Mouse (Mus musculus) adrenal gland, postnatal 10 days (tissue): ENCODE data around the gene Slc1a2. TPM values are rescaled to one million over a fixed set of nuclear protein-coding genes. Genes with fewer than 3 reads are reported as not detected.

Source experiments
- DNase-seq: peaks from one replicate; pipeline ENCODE4 v3.0.0; 2021; ENCODE audit warnings: mixed read lengths
- total RNA-seq, 2 experiments: library from RNA; stranded (reverse); gene quantifications; 2 replicates each; pipeline ENCODE4 v1.2.3; 2021

The Slc1a2 gene
- total RNA-seq, 2 experiments from 2014 or later = 0.61 to 1.4 TPM

DNA sequence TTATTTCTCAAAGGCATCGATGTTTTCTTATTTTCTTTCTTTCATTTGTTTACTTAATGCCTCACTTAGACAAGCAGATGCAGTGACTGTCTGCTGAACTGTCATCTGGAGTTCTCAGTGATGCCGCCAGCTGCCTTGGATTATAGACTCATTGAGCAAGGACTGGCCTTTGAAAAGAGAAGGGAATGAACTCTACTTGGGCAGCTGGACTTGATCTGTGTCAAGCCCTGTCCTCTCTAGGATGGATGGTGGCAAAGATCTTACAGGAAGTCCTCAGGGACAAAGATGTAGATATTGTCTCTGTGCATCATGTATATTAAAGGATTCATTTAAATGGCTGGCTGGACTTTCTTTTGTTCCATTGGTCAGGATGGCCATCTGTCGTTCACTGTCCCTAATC is 5.4 kb downstream of the Slc1a2 start:
- DNase-seq = no peak

DNA sequence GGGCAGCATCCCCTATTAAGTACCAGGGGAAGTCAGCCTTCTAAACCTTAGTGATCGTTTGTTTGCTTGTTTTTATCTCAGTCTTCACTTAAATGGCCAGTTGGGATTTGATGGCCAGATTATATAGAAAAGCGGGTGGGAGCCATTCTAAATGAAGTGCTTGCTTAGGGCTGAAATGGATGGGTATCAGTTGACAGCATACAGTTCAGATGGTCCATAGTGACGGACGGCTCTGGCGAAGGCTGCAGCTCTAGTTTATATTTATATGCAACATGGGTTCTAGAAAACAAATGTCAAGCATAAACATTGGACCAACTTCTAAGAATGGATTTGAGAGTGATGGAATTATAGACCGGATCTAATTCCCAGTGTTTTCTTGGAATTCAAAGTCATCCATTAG is 9.5 kb downstream of the Slc1a2 start:
- no peak for DNase-seq

DNA sequence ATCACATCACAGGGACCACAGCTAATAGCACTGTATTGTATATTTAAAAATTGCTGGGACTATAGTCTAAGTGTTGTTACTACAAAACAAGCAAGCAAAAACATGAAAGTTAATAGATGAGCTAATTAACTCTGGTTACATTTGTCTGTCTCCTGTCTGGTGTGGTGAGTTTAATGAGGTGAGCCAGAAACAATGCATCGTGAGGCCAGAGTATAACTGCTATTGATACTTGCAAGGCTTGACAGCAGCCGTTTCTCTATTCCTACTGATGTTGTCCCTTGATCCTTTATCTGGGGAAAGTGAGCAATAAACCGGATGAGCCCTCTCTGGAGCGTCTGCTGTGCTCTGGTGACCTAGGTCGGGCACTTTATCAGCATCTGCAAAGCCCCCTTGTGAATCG is 11.1 kb downstream of the Slc1a2 start:
- no peak for DNase-seq

DNA sequence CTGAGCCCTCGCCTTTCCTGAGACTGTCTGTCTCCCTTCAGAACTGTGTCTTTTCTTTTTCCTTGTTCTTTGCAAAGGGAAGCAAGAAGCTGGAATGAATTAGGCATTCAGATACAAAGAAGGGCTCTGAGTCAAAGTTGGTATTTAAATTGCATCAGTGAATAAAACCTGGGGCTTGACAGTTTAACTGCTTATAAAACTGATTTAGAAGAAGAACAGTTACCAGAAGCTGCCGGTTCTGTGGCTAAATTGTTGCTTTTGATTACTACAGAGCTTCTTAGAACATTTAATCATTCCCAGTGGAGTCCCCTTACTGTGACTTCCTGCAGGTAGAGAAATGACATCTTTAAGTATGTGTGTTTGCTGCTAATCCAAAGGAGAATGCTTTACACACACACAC is 16.1 kb downstream of the Slc1a2 start:
- DNase-seq = no peak

DNA sequence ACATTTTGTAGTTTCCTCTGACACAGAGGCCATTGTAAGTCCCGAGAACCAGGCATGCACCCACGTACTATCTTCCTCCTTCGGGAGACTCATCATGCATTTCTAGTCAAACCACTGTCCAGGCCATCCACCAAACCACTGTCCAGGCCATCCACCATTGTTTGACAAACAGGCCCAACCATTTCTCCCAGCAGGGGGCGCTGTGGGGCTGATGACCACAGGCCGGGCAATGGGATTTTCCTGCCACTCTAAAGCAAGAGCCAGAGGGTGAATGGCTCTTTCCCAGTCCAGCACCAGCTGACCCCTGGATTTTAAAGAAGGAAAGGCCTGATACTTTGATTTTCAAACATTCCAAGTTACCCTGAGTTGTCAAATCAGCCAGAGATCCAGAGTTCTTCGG is 16.8 kb downstream of the Slc1a2 start:
- DNase-seq = peak; percentile 80

DNA sequence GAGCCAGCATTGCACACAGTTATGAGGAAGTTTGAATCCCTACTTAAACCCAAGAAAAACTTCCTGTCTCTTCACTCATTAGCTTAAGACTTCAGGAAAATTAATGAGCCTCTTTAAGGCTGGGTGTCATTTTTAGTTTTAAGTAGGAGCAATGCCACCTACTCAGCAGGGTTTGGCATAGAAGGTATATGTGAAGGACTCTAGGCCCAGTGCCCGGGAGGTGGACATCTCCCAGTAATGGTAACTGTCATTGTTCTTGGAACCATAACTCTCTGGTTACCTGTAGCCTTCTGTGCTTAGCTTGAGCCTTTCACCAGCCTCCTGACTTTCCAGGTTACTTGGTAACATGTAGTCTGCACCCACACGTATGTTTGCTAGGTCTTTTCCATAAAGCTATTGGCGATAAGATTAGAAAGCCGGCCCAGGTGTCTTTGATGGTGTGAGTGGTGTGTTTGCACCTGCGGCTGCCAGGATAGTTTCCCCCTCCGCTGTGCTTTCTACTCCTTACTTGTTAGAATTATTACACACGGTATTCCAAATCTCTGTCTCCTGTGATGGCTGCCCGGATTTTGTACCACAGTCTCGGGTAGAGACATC is 18.4 kb downstream of the Slc1a2 start:
- DNase-seq = no peak

DNA sequence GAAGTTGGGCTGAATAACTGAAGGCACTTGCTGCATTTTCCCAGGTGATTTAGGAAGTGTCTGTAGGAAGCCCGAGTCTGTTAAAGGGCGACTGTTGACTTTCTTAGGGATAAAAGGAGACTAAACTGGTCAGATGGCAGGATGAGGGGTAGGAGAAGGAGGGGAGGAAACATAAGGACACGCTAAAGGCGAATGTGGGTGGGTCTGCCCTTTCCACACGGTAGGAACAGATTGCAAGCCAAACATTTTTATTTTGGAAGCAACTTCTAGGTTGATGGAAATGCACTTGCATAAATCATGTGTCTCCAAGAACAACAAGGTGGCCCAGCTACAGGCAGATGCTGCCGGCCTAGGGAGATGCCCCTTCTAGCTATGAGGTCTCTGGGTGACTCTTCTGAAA is 18.9 kb downstream of the Slc1a2 start:
- no peak for DNase-seq

DNA sequence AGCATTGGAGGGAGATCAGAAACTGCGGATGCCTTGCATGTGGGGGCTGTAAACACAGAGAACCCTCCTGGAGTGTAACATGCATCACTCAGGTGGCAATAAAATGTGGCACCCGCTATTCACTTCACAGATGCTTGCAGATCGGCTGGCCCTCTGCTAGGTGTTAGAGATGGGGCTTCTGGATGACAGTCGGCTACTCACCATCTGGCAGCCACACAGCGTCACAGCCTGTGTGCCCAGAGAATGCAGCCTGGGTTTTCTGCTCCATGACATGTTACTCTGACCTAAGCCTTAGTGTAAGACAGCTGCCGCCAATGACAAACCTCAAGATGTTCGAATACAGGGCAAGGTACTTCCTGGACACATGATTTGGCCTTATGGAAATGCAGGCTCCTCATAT is 22.9 kb downstream of the Slc1a2 start:
- DNase-seq = no peak

DNA sequence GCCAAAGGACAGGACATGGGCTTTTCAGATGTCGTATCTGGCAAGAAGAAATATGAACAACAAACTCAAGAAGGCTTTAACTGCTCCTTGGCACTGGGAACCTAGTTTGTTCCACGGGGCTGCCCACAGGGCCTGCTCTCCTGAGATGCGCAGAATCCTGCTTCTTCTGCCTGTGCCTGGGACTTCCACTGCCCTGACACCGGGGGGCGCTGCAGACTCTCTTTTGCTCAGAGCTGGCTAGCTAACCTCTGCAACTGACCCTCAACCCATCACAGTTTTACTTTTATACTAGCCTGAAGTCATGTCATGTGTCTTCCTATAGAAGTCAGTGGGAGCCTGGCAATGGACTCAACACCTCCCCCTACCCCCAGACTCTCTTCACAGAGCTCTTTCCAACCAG is 23.7 kb downstream of the Slc1a2 start:
- DNase-seq = peak; percentile 75

DNA sequence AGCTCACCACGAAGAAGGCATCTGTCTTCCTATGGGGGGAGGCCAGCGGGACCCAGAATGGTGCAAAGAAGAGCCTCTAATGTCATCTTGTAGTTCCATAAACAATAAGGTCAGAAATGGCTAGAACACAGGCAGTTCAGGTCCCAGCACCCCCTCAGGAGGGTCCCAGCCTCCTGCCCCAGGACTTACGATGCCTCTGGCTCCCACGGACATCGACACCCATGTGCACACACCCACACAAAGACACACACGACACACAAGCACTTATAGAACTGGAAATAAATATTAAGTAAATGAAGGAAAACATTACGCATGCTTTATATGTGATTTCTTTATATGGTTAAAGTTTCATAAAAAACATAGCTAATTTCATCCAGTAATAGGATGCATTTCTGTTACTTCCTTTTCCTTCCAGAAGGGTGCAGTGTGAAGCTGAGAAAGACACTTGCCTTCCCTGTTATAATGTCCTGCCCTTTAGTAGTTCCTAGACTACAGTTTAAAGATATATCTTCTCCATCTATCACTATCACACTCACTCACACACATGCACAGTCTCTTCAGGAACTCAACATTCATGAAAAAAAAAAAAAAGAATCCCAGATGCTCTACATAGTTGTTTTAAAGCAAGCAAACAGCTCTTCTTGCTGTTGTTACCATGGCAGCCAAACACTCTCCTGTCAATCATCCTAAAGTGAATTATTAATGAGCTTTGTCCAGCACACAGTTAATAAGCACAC is 27.1 kb downstream of the Slc1a2 start:
- no peak for DNase-seq

DNA sequence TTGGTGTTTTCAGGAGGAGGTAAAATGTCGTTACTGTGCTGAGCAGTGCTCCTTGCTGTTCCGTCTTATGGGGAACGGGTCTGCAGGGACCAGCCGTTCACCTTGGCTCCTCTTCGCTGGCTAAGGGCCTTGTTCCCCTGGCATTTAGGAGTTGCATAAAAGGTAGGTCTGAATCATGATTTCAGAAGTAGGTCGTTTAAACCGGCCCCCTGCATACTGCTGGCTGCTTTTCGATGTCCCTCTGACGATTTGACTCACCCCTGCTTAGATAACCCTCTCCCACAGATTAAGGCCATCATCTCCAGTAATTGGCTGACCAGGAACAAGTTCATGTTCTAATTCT is 27.6 kb downstream of the Slc1a2 start:
- peak; percentile 10 for DNase-seq

DNA sequence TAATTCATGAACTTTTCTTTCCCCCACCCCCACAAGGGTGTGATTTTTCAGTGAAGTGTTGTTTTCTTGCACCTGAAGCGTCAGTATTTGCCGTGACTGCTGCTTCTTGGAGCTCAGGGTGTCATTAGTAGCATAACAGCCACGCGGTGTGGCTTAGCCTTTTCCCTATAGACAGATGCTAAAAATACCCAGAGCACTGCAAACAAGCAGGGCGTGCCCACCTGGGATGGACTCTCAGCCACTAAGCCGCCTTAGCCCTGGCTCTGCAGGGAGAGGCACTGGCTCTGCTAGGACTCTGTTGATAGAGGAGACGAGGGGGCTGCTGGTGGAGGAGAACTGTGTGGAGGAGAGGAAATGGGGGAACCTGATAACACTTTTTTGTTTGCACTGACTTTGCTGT is 35.1 kb downstream of the Slc1a2 start:
- no peak for DNase-seq

DNA sequence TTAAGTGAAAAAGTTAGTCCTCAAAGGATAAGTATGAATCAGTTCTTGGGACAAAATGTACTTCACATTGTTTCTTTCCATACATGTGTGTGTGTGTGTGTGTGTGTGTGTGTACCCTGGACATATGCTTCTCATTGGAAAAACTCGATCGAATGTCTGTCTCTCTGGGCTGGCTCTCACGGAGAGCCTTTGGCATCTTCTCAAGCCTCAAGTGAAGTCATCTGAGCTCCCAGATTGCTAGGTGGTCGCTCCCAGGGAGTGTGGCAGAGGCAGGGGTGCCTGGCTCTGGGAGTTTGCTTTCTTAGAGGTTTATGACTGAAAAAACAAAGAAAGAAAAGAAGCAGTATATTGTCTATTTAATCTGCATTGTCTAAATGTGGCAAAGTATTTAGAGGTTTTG is 36.3 kb downstream of the Slc1a2 start:
- DNase-seq = no peak

DNA sequence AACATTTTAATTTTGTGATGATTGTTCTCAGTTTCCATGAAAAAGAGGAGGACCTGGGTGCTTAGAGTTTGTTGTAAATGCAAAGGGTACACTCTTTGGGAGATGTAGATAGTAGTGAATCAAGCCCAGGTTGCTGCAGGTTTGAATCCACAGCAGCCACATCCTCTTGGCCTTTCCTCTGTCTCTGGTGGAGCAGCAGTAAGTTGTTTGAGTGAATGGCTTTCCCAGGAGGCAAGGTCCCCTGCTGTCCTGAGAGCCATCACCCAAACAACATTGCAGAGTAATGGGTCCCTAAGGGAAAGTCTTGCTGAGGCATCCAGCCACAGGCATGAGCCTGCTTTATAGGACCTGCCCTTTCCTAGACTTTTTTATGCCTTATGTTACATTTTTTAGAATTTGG is 37.1 kb downstream of the Slc1a2 start:
- DNase-seq = no peak

DNA sequence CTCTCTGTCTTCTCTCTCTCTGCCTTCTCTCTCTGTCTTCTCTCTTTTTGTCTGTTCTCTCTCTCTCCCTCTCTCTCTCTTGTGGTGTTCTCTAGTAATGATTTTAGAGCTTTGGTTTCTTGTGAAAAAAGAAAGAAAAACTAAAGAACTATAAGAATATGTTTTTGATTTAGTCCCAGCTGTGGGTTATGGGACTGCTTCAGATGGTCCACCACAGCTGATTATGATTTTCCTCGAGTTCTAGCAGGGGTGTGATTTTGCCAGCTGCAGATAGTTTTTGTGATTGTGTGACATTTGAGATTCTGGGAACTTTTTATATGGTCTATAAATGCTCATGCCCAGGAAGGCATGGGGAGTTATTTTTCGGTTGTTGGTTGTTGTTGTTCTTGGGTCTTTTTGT is 39.3 kb downstream of the Slc1a2 start:
- no peak for DNase-seq

DNA sequence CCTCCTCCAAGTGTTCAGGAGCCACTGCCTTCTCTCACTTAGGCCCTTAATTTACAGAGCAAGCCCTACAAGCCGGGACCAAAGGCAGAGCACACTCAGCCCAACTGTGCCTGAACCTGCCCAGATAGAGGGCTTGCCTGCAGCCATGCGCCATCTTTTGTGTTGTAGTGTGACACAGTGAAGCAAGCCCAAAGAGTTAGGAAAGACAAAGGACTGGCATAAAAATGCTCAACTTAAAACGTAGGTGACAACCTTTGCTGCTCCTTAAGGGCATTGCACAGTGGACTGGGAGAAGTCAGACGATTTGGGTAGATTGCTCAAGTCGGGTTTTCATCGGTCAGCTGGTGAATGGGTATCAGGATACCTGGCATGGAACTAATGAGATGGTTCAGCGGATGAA is 41.5 kb downstream of the Slc1a2 start:
- DNase-seq = no peak

DNA sequence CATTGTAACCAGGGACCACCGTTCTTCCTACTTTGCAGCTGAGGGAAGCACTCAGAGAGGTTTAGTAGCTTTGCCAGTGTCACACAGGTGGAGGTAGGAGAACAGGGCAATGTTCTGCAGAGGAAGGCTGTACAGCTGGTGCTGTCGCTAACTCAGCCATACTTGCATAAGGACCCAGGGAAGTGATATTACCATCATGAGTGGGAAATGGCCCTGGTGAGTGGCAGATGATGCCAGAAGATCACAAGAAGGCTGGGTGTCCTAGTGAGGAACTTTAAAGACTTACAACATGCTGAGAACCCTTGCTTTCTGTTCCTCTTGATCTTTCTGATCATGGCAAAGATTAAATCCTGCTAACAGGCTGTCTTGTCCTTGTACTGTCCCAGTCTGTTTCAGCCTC is 42.2 kb downstream of the Slc1a2 start:
- DNase-seq = no peak

DNA sequence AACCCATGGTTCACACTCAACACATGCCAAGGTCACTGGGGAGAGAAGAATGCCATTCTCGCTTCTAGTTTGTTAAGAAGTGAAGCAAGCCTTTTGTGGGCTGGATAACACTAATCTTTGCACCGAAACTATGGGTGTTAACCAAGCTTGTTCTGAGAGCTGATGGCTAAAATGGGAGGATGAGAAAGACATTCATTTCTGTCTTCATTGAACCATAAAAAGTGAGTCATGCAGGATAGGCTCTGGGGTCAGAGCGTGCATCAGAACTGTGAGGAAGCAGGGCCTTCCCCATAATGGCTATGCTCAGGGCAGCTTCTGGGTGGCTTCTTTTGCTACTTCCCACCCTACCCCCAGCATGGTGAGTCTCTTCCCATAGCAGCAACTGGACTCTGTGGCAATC is 42.9 kb downstream of the Slc1a2 start:
- DNase-seq = no peak

DNA sequence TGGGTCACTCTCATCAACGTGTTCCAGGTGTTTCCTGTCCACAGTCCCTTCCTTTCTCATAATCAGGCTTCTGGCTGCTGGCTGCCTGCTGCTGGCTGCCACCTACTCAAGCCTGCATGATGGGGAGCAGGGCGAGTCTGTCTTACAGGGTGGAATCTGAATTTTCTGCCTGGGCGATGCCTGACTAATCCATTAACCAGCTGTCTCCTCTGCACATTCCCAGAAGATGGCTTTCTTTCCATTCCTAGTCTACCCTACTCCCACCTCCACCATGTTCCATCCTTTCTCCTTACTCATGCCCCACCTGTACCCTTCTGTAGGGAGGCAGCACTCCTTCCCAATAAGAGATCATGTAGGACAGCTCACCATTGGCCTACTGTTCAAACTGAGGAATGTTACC is 45.1 kb downstream of the Slc1a2 start:
- DNase-seq = no peak

DNA sequence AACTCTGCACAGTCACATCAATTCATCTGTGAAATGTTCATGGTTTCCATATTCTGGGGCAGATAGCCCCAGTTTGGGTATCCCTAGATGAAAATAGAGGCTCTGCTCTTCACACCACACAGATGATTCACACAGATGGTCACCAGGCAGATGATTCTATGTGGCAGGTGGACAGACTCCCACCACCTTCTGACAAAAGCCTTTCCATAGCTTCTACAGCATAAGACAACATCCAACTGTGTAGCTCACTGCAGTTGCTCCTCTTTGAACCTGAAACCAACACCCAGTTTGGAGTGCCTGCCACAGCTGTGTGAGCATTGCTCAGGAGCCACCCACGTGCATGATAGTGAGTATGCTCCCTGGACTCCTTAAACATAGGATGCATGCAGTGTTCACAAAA is 46.3 kb downstream of the Slc1a2 start:
- no peak for DNase-seq

DNA sequence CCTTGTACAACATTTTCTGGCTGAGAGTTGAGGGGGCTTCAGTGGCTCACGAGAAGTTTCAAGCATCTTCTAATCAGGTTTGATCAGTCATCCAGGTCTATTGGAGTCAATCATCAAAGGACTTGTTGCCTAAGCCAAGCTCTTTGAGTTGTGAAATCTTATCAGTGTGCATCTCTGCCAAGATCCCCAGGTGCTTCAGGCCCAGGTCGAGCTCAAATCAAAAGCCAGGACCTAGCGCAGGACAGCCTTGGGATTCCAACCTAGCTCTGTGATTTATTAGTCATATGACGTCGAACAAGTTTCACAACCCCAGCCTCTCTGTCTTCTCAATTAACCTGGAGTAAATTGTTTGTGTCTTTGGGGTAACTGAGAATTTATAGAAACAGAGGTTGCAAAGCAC is 53.1 kb downstream of the Slc1a2 start:
- DNase-seq = no peak

DNA sequence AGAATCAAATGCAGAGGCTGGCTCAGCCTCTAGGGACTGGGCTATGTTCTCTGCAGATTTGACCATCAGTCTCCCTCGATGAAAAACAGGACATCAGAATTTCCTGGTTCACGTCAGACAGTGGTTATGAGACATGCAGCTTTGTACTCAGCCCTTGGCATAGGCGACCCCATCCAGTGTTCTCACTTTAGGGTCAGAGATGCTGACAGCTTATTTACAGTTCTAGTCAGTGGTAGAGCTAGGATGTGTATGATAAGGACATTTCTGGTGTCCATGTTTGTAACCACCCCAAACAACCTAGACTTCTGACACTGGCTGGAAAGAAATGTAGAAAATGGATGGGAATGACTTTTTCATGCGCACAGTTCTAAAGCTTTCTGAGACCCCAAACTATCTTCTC is 53.6 kb downstream of the Slc1a2 start:
- no peak for DNase-seq

DNA sequence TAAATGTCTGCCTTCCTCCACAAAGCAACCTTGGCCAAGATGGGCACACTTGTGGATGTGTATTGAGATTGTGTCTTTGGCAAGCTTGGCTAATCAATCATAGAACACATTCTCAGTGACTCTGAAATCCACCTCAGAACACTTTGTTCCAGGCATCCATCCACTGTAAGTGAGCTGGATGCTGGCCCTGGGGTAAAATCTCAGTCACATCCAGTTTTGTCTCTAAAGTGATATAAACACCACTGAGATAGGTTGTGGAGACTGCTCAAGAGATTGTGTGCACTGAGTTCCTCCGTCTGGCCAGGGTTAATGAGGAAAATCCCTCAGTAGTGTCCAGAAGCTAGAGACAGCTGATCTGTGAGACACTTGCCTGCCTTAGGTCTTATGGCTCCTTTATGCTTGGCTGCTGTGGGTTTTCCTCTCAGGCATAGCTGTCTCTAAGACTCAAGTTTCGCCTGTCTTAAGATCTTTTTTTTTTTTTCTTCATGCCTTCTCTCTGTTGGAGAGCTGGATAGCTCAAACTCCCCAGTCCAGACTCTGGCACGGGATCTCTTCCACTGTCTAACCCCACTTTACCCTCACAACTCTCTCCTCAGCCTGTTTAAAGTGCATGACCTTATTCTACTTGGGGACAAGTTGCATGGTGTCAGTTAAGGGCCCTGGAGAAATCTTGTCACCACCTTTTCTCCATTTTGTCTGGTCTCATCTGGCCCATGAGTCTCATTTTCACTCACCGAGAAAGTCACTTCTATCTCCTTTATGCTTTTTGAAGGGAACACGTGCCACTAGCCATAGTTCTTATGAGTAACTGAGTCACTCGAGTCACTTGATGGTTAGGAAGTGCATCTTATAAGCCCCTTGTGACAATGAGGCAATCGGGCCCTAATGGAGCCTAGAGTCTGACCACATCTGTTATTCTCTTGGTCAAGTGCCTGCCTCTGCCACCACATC is 54.5 kb downstream of the Slc1a2 start:
- no peak for DNase-seq

DNA sequence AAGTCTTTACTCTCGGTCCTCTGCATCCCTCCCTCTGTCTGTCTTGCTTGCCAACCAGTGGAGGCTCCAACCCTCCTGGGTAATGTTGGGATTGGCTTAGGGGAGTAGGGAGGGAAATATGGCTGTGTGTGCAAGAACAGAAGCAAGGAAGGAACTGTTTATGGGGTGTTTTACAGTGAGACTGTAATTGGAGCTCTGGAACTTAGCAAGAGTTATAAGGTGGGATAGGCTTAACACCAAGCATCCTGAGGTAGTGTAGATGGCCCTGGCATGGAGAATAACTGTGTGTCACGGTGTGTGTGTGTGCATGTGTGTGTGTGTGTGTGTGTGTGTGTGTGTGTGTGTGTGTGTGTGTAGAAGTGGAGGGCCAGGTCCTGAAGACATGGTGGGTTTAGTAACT is 55.9 kb downstream of the Slc1a2 start:
- no peak for DNase-seq
